Mouse (Mus musculus): ENCODE measurements around the gene 9930021J03Rik. TPM values are rescaled to one million over a fixed set of nuclear protein-coding genes. Genes with fewer than 3 reads are reported as not detected.

Gene 9930021J03Rik
- polyA plus RNA-seq, 1 experiment from 2014 or later, result 4.1 TPM

DNA sequence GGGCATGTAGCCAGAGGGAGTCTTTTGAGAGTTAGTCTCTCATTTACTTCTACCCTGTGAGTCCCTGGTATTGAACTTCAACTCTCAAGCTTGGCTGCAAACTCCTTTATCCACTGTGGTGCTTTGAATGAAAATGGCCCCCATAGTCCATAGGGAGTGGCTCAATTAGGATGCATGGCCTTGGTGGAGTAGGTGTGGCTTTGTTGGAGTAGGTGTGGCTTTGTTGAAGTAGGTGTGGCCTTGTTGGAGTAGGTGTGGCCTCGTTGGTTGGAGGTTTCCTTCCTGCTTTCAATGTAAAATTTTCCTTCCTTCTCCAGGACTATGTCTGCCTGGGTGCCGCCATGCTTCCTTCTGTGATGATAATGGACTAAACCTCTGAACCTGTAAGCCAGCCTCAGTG lies 25.1 kb upstream of the 9930021J03Rik start:
- WGBS, result 85% methylated on average over 2 of the region's 2 CpGs
- no peaks in the 10 kb centered on the region for H3K9me3 ChIP-seq
- H3K4me2 ChIP-seq, result no peak overlapping the region
- H3K27ac ChIP-seq, result no peak overlapping the region
- H3K36me3 ChIP-seq, result no peaks in the 10 kb centered on the region
- ATAC-seq (ENCODE audit: borderline replicate concordance, extremely low read depth, low FRiP score, low TSS enrichment), result no peak; the same call in 1 of the 2 replicates
- H3K9ac ChIP-seq, result no peak overlapping the region
- no peaks in the 10 kb centered on the region for H3K4me1 ChIP-seq
- H3K27me3 ChIP-seq, result no peaks in the 10 kb centered on the region
- H3K4me3 ChIP-seq, result no peak overlapping the region

DNA sequence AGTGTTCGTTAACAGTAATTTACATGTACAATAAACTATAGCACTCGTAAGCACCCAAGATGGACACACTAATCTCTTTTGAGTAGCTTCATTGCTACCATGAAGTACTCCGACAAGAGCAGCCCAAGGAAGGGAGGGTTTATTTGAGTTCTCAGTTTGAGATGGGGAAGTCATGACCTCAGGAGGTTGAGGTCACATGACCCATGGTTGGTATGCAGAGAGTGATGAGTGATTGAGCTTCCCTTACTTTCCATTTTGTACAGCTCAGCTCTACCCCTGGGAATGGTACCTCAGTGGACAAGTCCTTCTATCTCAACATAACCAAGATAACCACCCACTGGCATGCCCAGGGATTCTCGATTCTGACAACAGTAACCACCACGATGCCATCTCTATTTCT lies 22.8 kb upstream of the 9930021J03Rik start:
- H3K27ac ChIP-seq, result no peak overlapping the region
- H3K4me1 ChIP-seq, result no peaks in the 10 kb centered on the region
- no peaks in the 10 kb centered on the region for H3K9me3 ChIP-seq
- WGBS, result 59% methylated on average over 5 of the region's 5 CpGs
- H3K4me2 ChIP-seq, result no peak overlapping the region
- no peaks in the 10 kb centered on the region for H3K36me3 ChIP-seq
- peaks cover under 1% of the 10 kb centered on the region; the same call in 1 of the 2 replicates for H3K27me3 ChIP-seq
- H3K9ac ChIP-seq, result no peak overlapping the region
- ATAC-seq (ENCODE audit: borderline replicate concordance, extremely low read depth, low FRiP score, low TSS enrichment), result no peak
- H3K4me3 ChIP-seq, result no peak overlapping the region

DNA sequence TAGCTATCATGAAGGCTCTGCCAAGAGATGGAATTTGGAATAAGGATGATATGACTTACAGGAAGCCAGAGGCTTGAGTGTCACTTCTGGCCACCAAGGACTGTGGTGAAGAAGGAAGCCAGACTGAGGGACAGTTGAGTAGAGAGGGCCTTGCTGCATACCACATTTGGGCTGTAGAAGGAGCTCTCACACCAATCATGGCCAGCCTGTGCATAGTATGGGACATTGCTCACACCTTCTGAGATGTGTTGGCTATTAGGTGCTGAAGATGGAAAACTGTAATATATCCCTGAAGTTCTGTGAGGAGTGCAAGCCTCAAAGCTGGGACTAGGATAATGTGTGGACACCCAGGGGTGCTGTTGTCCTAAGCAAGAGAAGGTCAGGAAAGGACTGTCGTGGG lies 20.9 kb upstream of the 9930021J03Rik start:
- H3K36me3 ChIP-seq, result no peaks in the 10 kb centered on the region
- no peak overlapping the region for H3K4me3 ChIP-seq
- H3K4me2 ChIP-seq, result no peak overlapping the region
- 68% methylated on average over 1 of the region's 1 CpGs for WGBS
- H3K9me3 ChIP-seq, result no peaks in the 10 kb centered on the region
- no peaks in the 10 kb centered on the region for H3K4me1 ChIP-seq
- no peak overlapping the region for H3K9ac ChIP-seq
- ATAC-seq (ENCODE audit: borderline replicate concordance, extremely low read depth, low FRiP score, low TSS enrichment), result no peak
- H3K27ac ChIP-seq, result no peak overlapping the region
- H3K27me3 ChIP-seq, result peaks cover 8% of the 10 kb centered on the region; the same call in 1 of the 2 replicates

DNA sequence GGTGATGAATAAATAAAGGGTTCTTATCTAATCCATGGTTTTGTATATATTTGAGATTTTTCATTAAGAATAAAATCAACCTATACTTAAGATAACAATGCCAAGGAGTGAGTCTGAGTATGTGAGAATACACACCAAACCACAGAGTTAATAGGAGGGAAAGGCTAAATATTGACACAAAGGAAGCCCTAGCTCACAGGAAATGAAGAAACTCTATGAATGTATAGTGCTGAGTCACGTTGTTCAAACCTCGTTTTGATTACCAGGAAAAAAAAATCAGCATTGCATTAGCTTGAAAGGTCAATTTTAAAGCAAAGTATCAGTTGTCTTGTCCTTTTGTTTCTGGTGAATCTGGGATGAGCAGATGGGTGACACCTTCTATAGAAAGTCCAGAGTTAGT lies 19.2 kb upstream of the 9930021J03Rik start:
- WGBS, result 13% methylated on average over 2 of the region's 2 CpGs
- ATAC-seq (ENCODE audit: borderline replicate concordance, extremely low read depth, low FRiP score, low TSS enrichment), result no peak
- Histone ChIP-seq H3K9me3 (no peaks in the 10 kb centered on the region), H3K27ac (no peak overlapping the region), H3K4me2 (no peak overlapping the region), H3K27me3 (peaks cover 8% of the 10 kb centered on the region; the same call in 1 of the 2 replicates), H3K4me3 (no peak overlapping the region), H3K9ac (no peak overlapping the region), H3K4me1 (no peaks in the 10 kb centered on the region), H3K36me3 (no peaks in the 10 kb centered on the region)

DNA sequence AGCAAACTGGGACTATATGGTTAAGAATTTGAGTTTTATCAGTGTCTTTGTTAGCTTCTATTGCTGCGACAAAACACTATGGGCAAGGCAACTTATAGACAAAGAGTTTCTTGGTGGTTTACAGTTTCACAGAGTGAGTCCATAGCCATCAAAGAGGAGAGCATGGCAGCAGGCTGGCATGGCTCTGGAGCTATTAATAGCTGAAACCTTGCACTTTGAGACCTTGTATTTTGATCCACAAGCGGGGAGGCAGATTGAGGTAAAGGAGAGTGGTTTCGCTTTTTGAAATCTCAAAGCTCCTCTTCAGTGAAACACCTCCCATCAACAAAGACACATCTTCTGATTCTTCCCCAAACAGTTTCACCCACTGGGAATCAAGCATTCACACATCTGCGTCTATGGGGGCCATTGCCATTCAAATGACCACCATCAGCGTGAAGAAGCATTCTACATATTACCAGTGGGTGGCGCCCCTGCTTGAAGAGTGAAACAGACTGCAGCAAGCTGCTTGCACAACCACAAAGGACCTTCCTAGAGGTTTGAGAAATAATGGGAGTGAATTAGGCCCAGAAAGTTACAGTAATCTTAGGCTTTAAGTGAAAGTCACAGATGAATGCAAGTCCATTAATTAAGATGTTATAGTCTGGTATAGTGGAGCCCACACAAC lies 18.4 kb upstream of the 9930021J03Rik start:
- no peaks in the 10 kb centered on the region for H3K36me3 ChIP-seq
- H3K4me1 ChIP-seq, result no peaks in the 10 kb centered on the region
- H3K27ac ChIP-seq, result no peak overlapping the region
- no peaks in the 10 kb centered on the region for H3K9me3 ChIP-seq
- H3K27me3 ChIP-seq, result peaks cover 11% of the 10 kb centered on the region
- no peak for ATAC-seq (ENCODE audit: borderline replicate concordance, extremely low read depth, low FRiP score, low TSS enrichment)
- WGBS, result 51% methylated on average over 6 of the region's 6 CpGs
- no peak overlapping the region for H3K4me3 ChIP-seq
- H3K4me2 ChIP-seq, result no peak overlapping the region
- no peak overlapping the region for H3K9ac ChIP-seq

DNA sequence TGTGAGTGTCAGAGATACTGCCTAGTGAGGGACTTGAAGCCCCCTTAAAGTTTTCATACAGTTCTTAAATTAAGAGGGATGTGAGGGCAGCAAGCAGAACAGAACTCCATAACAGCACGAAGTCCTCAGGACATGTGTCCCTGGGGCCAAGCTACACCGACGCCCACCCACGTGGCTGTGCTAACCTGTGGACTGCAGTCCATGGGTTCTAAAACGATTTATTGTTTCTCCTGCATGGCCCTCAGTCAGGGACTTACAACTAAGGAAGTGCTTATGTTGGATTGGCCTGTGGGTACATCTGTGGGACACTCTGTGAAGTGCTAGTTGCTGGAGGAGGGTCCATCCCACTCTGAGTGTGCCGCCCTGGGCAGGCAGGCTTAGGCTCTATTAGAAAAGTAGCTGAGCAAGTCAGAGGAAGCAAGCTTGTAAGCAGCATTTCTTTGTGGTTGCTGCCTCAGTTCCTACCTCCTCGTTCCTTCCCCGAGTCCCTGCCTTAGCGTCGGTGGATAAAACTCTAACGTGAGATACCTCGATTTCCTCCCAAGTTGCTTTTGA lies 17.7 kb upstream of the 9930021J03Rik start:
- Histone ChIP-seq H3K36me3 (no peaks in the 10 kb centered on the region), H3K9me3 (no peaks in the 10 kb centered on the region), H3K4me2 (no peak overlapping the region), H3K4me1 (no peaks in the 10 kb centered on the region), H3K4me3 (no peak overlapping the region), H3K27me3 (peaks cover 16% of the 10 kb centered on the region), H3K9ac (no peak overlapping the region), H3K27ac (no peak overlapping the region)
- no peak for ATAC-seq (ENCODE audit: borderline replicate concordance, extremely low read depth, low FRiP score, low TSS enrichment)
- 62% methylated on average over 12 of the region's 12 CpGs for WGBS

DNA sequence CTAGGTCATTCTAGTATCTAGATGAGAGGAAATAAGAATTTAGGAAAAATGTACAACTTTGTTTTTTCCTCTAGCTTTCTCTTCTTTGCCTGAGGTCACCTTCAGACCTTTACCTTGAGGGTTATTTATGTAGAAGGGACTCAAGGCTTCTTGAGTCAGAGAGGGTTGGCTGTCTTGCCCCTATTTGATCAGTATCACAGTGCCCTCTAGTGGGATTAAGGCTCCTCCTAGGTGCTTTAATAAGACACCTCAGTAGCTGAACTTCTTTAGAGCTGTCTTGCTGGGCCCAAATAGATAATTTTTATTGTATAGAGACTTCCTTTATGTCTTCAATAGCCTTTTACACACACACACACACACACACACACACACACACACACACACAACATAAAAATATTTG lies 15.2 kb upstream of the 9930021J03Rik start:
- ATAC-seq (ENCODE audit: borderline replicate concordance, extremely low read depth, low FRiP score, low TSS enrichment), result no peak
- no peaks in the 10 kb centered on the region for H3K9me3 ChIP-seq
- no peaks in the 10 kb centered on the region for H3K36me3 ChIP-seq

DNA sequence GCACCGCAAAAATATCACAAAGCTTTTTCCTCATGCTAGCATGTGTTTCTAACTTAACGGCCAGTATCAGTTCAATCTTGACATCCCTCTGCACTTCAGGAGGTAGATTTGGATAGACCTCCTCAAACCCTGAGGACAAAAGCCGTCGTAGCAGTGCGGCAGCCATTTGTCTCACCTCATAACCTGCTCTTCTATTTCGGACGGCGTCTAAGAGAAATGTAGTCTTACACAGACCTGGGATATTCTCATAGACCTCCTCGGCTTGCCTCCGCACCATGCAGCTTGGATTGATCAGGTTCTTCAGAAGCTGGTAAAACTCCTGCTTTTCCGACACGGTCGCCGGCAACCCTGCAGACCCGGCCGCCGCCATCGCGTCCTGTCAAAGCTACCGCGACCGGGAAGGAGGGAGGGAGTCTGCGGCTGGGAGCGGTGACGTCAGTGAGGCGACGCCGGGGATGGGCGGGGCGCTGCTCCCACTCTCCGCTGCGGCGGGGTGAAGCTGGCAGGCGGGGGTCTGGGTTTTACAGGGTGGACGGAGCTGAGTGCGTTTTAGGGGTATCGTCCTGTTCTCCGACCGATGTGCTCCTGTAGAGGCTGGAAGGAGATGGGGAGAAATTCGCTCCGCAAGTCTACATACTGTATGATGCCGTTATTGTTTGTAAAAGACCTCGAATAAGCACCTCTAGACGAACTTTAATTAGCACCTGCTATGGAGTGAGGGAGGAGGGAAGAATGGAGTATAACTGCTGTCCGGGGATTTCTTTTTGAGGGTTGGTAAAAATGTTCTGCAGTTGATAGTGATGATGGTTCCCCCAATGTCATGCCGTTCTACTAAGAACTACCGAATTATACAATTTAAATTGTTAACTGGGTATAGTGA lies 7.0 kb upstream of the 9930021J03Rik start, which contains the start of gene Ranbp6:
Gene Ranbp6 (minus strand): TSS at position 394 of the 880 bp plus-strand sequence.
- Histone ChIP-seq H3K4me3 (peak within 1 kb of the TSS; percentile 59), H3K9ac (peak within 1 kb of the TSS; percentile 55), H3K9me3 (no peaks in the 10 kb centered on the region), H3K27ac (no peak within 1 kb of the TSS), H3K4me2 (peak within 1 kb of the TSS; percentile 80), H3K4me1 (peaks cover 9% of the 10 kb centered on the region), H3K27me3 (peaks cover 28% of the 10 kb centered on the region), H3K36me3 (peaks cover 19% of the 10 kb centered on the region; the same call in 1 of the 2 replicates)
- peak; percentile 96 for ATAC-seq (ENCODE audit: borderline replicate concordance, extremely low read depth, low FRiP score, low TSS enrichment)
- 1% methylated on average over 47 of the region's 47 CpGs for WGBS

More for the DNA sequence above, 15.2 kb upstream of the 9930021J03Rik start:
- no peak overlapping the region for H3K4me2 ChIP-seq
- no peaks in the 10 kb centered on the region for H3K4me1 ChIP-seq
- H3K27me3 ChIP-seq, result peaks cover 30% of the 10 kb centered on the region
- no peak overlapping the region for H3K27ac ChIP-seq
- H3K9ac ChIP-seq, result no peak overlapping the region
- H3K4me3 ChIP-seq, result no peak overlapping the region

DNA sequence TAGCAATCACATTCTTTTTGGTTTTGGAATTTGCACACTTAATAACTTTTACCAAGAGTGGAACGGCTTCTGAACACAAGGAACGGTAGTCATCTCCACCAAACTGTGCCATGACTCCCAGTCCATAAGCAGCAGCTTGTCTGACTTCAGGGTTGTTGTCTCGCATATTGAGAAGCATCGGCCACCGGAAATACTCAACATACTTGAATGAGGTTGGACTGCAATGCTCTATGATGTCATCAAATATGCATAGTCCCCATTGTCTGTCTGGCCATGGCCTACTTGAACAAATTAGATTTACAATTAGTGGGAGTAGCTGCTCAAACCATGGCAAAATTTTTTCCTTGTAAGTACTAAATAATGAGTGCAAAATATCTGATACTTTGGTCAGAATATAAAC lies 4.2 kb upstream of the 9930021J03Rik start:
- peaks cover 11% of the 10 kb centered on the region; the same call in 1 of the 2 replicates for H3K27me3 ChIP-seq
- no peak for ATAC-seq (ENCODE audit: borderline replicate concordance, extremely low read depth, low FRiP score, low TSS enrichment)
- H3K9ac ChIP-seq, result no peak overlapping the region
- 89% methylated on average over 5 of the region's 5 CpGs for WGBS
- H3K27ac ChIP-seq, result no peak overlapping the region
- H3K4me3 ChIP-seq, result no peak overlapping the region
- H3K9me3 ChIP-seq, result no peaks in the 10 kb centered on the region
- H3K4me1 ChIP-seq, result peaks cover 9% of the 10 kb centered on the region
- H3K36me3 ChIP-seq, result peaks cover 19% of the 10 kb centered on the region; the same call in 1 of the 2 replicates
- H3K4me2 ChIP-seq, result no peak overlapping the region

DNA sequence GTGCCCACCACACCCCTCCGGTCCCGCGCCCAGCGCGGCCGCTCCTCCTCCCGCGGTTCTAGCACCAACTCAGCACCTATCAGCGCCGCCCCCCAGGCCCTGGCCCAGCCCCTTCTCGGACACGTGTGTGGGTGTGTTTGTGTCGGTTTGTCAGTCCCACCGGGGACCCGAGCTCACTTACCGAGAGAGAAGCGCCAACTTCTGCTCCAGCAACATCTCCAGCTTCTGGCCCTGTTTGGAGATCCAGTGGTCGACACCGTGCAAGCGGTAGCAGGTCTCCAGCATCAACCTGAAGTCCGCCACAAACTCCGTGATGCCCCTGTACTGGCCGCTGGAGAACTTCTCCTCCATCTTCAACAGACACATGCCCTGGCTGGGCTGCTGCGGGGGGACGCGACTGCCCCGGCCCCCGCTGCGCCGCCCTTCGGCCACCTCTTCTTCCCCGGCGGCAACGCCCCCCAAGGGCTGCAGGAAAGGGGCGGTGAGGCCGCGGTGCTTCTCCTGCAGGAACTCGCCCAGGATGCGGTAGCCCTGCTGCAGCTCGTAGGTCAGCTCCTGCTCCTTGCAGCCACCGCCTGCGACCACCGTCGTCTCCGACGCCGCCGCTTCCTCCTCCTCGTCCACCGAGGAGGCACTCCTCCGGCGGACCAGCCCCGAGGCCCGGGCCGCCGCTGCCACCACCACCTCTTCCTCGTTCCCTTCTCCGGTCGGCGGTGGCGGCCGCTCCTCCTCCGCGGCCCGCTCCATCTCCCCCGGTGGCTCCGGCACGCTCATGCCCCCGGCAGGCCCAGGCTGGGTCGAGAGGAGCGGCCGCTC lies 480 bp downstream of the 9930021J03Rik start:
- peak; percentile 71 for ATAC-seq (ENCODE audit: borderline replicate concordance, extremely low read depth, low FRiP score, low TSS enrichment)
- peaks cover 12% of the 10 kb centered on the region for H3K4me1 ChIP-seq
- no peaks in the 10 kb centered on the region for H3K27me3 ChIP-seq
- peak overlapping the region; percentile 80 for H3K4me3 ChIP-seq
- H3K4me2 ChIP-seq, result peak overlapping the region; percentile 78
- no peaks in the 10 kb centered on the region for H3K9me3 ChIP-seq
- under 1% methylated on average over 65 of the region's 72 CpGs for WGBS
- peak overlapping the region; percentile 92 for H3K27ac ChIP-seq
- peaks cover 12% of the 10 kb centered on the region; the same call in 1 of the 2 replicates for H3K36me3 ChIP-seq
- peak overlapping the region; percentile 81 for H3K9ac ChIP-seq

DNA sequence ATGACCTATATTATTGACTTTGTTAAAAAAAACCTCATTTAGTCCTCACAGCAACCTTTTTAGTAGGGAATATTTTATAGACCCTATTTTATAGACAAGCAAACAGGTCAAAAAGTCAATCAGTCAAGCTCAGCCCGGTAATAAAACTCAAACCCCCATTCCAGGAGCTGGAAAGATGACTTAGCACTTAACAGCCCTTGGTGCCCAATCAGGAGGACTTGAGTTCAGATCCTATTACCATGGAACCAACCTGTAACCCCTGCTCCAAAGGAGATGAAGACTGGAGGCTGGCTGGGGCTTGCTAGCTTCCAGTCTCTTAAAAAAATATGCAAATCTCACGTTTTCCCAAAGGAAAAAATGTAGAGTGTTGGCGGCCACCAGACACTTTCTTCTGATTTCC lies 1.8 kb downstream of the 9930021J03Rik start:
- Histone ChIP-seq H3K4me1 (peaks cover 12% of the 10 kb centered on the region), H3K4me2 (peak overlapping the region; percentile 78), H3K36me3 (no peaks in the 10 kb centered on the region), H3K9me3 (no peaks in the 10 kb centered on the region), H3K4me3 (peak overlapping the region; percentile 26), H3K27ac (no peak overlapping the region), H3K9ac (no peak overlapping the region), H3K27me3 (no peaks in the 10 kb centered on the region)
- WGBS, result 31% methylated on average over 3 of the region's 3 CpGs
- ATAC-seq (ENCODE audit: borderline replicate concordance, extremely low read depth, low FRiP score, low TSS enrichment), result no peak

Measured in lung, embryonic 15.5 days (tissue).